Mouse (Mus musculus): ENCODE measurements around the gene Gpd2.

- TF ChIP-seq CTCF (IDR thresholded peaks at IDR 0.05; ENCODE audit: borderline replicate concordance, insufficient read depth, low read length) (no peak), POLR2A (IDR thresholded peaks at IDR 0.05; ENCODE audit: low read depth, low read length) (no peak)
Observed at GRCm38 (mm10) chr2:57338779-57339178, 101.3 kb downstream of the Gpd2 start.
